Mouse (Mus musculus): ENCODE results near the gene BC005624.
A peak's percentile ranks its signal among the peaks of the same experiment; 100 is the strongest.

BC005624 gene

DNA sequence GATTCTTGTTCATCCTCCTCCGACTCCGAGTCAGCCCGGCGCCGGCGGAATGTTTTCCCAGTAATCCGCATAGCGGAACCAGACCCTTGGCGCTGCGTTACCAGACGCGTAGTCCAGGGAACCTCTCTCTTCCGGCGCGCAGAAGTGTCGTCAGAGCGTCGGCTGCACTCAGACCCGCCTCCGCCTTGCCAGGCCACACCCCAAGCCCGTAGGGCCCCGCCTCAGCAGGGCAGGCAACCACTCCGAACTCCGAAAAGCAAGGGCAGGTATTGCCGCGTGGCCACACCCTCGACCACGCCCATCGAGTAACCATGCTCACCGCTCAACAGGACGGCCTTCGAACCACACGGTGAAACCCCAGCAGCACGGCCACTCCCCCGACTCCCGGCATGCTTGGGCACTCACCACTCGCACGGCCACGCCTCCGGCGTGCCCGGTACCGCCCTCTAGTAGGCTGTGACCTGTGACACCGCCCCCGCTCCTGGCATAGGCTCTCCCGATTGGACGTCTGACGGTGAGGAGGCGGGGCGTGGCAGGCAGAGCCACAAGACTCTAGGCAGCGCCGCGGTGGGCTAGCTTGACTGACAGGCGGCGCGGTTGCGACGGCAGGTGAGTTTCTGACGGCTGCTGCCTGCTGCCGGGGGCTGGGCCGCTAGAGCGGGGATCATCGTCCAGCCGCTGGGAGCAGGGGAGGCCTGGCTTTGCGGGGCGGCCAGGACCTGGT is at the start of gene BC005624, which contains the start of gene Usp20:
Gene BC005624 (minus strand): TSS at position 412 of the 724 bp plus-strand sequence.
Gene Usp20 (plus strand): TSS at position 490 of the 724 bp plus-strand sequence.
- peak; percentile 100 for DNase-seq

DNA sequence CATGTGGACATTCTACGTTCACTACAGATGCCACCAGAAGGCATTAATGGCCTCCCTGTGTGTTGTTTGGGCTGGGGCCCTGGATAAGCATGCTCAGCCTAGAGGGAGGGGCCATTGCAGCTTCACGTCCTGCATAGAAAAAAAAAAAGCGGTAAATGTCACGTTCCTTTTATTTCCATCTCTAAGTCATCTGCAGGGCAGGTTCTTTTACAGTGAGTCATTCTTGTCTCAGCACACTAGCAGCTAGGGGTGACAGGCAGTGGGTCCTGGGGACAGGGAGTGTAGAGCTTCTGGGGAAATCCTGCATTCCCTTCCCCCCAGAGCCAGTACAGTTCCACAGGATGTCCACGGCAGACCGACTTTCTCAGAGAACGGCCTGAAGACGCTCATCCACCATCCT is 44.6 kb upstream of the BC005624 start:
- DNase-seq, result no peak

DNA sequence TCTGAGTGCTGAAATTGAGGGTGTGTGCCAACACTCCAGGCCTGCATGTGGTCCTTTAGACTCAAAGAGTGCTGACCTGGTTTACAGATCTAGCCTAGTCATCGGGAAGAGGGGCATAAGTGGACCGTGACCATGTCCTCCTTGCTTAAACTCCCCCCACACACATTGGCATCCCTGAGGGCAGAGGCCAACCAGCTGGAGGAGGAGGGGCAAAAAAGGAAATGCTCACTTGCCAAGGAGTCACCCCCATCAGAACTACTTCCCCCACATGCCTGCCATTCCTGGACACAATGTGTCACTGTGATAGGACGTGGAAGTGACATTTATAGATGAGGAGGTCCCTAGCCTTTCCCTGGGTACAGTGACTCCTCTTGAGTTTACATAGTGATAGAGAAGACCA is 43.5 kb upstream of the BC005624 start:
- DNase-seq, result peak in 1 of 2 experiments; percentile 10

DNA sequence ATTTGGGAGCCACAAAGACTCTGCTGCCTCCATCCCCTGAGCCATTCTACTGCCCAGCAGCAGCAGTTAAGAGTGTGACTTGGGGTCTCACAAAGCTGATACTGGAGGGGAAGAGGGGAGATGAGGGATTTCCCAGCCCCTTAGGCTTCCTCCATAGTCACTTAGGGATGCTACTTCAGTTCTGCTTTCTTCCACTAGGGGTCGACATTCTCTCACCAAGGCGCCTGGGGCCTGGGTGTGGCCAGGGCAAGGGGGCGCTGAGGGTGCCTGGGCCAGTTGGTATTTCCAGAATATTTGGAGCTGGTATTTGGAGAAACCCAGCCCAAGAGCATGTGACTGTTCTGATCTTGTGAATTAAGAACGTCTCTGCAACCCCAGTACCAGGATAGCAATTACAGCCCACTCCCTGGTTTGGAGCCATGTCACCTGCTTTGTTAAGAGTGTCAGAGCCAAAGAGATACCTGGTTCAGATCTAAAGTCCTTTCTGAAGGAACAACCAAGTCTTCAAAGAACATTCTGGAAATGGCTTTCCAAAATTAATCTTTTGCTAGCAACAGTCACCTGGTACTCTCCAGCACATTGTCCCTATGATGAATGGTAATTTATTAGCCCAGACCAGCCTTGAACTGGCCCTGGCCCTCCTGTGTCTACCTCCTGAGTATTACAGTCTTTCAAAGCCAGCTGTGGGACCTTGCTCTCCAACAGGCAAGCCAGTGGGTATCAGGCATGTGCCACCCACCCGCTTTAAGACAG is 42.8 kb upstream of the BC005624 start:
- peak; percentile 80 to 82 for DNase-seq

DNA sequence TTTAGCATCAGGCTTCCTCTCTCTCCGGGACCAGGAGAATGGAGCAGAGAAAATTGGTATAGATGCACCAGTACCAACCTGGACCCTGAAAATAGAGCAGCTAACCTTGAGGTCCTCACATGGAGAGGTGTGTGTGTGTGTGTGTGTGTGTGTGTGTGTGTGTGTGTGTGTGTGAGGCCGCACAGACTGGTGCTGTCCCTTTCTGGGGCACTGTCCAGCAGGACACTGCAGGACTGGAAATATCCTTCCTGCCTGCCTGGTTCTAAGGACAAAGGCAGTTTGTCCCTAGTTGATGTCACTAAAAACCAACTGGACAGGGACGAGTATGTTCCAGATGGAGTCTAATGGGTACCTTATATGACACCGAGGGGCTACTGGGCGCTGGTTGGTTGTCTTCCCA is 41.9 kb upstream of the BC005624 start:
- DNase-seq, result no peak

DNA sequence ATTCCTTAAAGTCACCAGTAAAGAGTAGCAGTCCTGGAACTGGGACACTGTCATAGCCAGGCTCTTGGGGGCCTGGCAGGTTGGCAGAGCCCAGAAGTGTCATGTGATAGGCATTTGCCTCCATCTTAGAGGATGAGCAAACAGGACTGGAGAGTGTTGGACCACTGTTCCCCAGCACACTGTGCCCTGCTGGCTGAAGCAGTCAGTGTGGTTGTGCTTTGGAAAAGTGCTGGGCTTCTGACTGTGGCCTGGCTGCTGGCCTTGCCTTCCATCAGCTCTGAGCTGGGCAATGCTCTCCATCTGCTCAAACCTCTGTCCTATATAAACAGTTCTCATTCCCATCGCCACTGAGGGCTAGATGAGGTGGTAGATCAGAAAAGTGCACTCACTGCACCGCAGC is 38.2 kb upstream of the BC005624 start:
- no peak for DNase-seq

DNA sequence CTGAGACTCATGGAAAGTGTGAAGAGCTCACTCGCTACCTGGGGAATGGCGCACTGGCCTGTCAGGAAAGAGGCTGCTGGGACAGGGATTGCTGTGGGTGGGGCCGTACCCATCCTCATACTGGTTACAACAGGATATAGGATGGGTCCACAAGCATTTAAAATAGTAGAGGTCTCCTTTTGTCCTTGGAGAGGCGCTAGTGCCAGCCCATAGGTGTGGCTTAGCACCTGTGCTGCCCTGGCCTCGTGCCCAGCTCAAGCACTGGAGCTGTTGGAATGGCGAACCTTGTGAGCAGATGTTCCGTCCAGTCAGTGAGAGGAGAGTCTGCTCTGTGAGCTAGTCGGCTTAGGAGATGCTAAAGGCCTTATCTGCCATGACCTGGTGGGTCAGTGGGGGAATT is 37.0 kb upstream of the BC005624 start:
- DNase-seq, result no peak

DNA sequence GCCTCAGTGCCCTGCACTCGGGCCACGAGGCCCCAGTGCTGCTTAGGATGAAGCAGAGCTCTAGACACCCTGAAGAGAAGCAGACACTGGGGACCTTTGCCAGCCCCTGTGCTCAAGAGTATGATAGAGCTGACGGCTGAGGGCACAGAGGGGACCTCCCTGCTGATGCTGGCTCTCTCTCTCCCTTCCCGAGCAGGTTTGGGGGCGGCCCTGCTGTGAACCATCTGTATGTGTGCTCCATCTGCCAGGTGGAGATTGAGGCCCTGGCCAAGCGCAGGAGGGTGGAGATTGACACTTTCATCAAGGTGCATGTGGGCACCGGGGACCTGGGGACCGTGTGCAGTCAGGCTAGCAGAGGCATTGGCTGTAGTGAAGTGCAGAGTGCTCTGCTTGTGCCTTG is 36.5 kb upstream of the BC005624 start:
- no peak for DNase-seq

DNA sequence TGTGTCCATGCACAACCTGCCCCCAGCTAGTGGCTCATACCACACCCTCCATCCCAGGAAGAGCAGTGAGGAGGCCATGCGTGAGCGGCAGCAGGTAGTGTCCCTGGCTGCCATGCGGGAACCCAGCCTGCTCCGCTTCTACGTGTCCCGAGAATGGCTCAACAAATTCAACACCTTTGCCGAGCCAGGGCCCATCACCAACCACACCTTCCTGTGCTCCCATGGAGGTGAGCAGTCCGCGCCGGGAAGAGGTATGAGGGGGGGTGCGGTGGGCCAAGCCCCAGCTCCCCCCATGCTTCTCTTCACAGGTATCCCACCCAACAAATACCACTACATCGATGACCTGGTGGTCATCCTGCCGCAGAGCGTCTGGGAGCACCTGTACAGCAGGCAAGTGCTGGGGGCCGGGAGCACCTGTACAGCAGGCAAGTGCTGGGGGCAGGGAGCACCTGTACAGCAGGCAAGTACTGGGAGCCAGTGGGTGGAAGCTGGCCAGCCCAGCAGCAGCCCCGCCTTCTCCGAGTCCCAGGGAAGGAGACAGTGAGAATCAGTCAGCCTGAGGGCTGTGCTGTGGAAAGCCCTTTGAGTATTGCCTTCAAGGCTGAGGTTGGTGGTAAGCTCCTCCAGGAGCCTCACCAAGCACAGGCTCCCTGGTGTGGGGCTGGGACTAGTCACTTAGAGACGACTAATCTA is 35.8 kb upstream of the BC005624 start:
- DNase-seq, result no peak

DNA sequence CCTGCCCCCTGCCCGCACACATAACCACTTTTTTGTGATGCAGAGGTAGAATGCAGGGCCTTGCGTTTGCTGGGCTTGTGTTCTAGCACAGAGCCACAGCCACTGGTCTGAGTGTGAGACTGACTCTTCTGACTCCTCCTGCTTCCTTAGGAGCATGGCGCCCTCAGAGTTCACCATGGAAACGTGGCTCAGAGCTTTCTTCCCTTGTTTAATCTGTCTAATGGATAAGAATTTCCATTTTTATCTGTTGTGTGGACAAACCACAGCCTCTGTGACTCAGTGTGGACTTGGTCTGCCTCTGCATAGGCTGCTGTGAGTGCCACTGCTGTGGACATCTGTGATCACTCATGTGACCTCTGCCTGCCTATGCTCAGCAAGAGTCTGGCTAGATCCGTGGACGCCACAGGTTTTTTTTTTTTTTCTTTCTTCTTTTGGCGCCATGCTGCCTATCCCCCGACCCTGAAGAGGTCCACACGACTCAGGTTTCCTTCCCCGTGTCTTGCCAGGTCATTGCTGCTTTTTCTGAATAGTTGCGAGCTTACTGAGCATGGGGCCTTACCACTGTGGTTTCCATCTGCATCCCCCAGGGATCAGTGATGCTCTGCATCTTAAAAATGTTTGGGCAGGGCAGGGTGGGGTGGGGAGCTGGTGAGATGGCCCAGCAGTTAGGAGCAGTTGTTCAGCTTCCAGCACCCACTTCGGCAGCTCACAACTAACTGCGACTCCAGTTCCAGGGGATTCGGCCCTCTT is 31.5 kb upstream of the BC005624 start:
- no peak for DNase-seq

DNA sequence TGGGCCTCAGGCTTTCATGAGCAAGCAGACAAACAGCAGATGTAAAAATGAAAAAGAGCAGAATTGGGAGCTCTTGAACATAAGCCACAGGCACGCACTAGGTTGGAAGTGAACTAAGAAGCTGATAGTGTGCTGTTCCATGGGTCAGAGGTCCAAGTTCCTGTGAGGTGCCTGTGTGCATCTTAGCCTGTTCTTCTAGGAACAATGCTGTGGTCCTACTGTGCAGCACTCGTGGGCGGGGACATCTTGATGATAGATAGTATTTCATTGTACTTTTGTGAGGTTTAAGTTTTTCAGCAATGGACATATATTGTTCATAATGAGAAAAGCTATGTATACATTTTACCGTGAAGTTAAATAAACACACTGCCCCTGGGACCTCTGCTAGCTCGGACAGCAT is 25.2 kb upstream of the BC005624 start:
- DNase-seq, result no peak

DNA sequence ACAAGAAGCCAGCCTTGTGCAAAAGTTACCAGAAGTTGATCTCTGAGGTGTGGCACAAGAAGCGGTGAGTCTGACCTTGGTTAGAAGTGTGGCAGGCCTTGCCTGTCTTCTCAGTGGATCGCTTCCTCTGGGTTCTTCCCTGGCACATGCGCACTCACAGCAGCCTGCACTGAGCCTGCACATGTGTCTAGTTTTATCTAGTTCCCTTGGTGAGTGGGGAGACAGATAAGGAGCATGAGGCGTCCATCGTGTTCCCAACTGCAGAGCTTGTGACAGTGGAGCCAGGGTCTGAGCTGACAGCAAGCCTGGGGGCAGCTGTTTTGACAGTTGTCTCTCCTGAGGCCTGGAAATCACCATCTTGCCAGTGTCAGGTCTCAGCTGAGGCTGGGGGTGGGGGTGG is 24.4 kb upstream of the BC005624 start:
- no peak for DNase-seq

DNA sequence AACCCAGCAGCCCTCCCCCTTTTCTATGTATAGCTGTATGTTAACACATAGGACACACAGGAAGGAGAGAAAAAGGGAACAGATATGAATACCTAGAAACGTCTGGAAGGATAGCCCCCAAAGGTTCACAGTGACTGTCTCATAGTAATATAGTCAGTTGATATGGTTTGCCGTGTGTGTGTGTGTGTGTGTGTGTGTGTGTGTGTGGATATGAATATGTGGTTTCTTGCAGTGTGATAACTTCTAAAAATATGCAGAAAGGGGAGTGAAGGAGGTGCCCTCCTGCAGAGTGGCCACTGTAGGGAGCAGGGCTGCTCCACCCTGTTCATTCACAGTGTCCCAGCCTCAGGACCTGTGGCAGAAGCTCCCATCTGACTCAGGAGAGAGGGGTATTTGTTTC is 23.5 kb upstream of the BC005624 start:
- DNase-seq, result no peak

DNA sequence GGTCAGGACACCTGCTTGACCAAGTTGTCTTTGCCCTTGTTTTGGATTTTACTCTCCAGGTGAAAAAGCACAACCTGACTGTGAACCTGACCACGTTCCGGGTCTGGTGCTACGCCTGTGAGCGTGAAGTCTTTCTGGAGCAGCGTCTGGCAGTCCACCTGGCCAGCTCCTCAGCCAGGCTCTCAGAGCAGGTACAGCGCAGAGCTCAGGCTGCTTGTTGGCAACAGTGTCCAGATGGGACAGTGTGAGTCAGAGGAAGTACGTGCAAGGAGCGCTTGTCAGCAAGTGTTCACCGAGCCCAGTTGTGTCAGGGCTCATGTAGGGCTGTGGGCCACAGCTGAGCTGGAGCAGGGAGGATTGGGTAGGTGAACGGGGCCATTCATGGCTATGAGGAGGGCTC is 20.9 kb upstream of the BC005624 start:
- no peak for DNase-seq

DNA sequence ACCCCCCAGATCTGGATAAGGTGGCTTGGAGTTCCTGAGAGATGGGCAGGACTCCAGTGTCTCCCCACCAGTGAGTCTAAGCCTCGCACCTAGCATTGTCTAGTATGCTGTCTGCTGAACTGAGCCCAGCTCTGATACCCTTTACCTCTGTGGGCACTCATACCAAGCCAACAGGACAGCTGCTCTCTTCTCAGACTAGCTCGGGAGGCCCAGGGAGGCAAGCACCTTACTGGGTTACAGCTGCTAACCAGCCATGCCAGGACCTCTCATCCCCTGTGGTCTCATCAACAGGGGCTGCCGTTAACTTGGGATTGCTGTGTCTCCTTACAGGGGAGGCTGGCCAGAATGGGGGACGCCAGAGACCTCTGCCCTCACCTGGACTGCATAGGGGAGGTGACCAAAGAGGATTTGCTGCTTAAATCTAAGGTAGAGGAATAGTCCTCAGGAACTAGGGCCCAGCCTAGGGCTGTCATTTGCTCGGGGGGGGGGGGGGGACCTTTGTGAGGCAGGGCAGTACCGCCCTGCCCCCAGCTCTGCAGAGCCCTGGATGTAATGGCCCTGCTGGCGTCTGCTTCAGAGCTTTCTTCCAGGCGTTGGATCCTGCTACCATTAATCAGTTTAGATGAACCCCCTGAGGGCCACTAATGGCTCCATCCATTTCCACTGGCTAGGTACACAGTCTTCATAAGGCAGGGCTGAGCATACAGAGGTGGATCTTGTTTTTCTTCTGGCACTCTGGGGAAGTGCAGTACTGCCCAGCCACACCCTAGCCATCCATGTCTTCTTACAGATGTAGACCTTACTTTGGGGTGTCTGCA is 16.7 kb upstream of the BC005624 start:
- DNase-seq, result no peak

DNA sequence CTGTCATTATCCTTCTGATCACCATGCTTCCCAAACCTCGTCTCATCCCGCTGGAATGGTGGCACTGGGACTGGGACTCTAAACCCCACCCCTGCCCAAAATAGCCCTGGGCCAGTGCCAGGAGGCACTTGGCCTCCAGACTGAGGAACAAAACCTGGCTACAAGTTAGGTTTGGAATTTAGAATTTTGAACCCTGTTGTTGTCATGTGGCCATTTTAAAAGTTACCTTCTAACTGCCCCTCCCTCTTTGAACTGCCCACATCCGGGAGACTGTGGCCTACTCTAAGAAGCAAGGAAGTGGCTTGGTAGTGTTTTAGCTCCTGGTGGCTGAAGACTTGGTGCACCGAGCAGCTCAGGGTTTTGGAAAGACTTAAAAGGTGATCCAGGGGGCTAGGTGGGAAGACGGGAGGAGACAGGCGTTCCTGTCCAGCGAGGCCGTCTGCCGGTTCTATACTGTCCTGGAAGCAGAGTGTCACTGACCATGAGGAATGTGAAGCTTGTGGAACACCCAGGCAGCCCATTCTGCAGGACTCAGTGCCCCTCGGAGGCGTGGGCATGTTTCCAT is 13.5 kb upstream of the BC005624 start:
- no peak for DNase-seq

DNA sequence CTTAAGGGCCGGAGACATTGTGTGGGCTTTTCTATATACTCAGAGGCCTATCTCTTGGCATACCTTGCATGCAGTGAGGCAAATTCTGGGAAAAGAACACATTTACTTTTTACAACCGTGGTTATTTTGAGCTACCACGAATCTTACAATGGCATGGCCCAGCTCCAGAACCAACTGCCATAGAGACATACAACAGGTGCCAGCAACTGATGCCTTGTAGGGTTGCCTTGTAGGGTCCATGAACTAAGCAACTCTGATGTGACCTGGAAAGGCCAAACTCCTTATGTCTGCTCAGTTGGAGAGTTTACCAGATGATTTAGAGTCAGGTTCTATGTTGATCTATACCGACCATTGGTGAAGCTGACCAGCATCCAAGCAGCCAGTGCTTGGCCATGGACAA is 12.9 kb upstream of the BC005624 start:
- no peak for DNase-seq

DNA sequence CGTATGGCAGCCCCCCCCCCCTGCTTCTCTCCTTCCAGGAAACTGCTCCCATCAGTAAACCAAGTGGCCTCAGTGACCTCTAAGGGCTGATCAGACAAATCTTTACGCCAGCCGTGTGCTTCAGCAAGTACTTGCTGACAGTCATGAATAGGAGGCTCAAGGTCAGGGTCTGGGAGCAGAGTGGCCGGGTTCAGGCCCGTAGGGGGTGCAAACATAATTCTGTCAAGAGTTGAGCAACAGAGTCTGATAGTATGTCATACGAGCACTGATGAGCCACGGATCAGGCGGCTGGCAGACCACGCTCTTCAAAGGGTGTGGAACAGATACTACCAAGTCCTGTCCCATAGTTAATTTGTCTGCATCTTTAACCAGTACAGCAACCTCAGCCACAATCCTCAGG is 8.2 kb upstream of the BC005624 start:
- DNase-seq, result no peak

DNA sequence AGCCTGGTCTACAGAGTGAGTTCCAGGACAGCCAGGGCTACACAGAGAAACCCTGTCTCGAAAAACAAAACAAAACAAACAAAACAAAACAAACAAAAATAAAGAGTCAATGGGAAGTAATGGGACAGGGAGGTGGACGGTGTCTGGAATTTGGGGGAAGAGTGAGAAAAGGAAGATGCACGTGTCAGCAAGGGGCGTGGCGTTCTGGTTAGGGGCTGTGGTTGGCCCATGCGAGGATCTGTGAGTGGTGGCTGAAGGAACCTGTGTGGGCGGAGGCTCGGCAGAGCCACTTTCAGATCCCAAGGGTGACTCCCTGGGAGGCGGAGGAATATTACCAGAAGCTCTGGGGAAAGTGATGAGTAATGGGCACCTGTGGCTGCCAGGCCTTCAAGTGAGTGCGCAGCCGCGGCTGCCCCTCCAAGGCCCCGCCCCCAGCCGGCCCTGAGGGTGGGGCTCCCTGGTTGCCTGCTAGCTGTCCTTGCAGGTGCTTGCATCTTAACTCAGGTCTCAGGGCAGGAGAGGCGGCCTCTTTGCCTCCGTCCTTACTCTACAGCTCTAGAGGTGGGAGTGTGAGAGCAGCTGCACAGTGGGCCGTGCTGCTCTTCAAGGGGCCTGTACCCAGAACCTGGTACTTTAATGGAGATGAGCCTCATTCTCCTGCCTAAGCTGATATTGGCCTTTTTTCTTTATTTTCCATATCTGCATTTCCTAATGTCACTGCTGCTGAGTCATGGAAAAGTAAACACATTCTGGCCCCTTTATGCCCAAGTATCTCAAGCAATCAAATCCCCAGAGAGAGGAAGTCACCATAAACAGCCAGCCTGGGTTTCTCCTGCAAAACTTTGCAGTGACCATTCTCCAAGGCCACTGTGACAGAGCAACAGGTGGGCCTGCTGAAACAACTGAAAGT is 3.4 kb upstream of the BC005624 start:
- DNase-seq, result peak; percentile 33 to 43

DNA sequence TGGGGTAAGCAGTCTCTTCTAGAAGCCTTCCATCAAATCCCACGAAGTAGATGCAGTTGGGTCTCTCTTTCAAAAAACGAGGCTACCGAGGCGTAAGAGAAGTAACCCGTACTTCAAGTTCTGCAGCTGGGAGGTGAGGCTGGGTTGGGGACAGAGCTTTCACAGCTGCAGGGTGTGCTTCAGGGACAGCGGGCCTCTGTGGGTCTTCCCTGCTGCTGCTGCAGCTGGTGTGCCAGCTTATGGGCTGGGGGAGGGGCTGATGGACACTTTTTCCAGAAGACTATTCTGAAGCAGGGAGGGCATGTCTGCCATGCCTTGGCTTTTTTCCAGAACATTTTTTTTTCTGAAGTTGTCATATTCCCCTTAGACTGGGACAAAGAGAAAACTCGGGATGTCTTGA is 1.0 kb upstream of the BC005624 start:
- no peak for DNase-seq

All from B cell, adult 2 months (primary cell).